Mouse (Mus musculus): ENCODE data around the gene Gjd3.
A peak's percentile ranks its signal among the peaks of the same experiment; 100 is the strongest.

- TF ChIP-seq CTCF (IDR thresholded peaks at IDR 0.05; ENCODE audit: insufficient read depth, low read length) (no peak), POLR2A (IDR thresholded peaks at IDR 0.05; ENCODE audit: borderline replicate concordance, extremely low read depth, low read depth, low read length) (0 out of 2 replicates have a peak, but pooled peaks have one; percentile 12)
These were observed 21.7 kb downstream of the Gjd3 start for GRCm38 (mm10) chr11:98961051-98961592.

Measured in lung, adult 2 months (tissue).